Mouse (Mus musculus): ENCODE results near the gene Hist1h2bn.

Hist1h2bn gene

DNA sequence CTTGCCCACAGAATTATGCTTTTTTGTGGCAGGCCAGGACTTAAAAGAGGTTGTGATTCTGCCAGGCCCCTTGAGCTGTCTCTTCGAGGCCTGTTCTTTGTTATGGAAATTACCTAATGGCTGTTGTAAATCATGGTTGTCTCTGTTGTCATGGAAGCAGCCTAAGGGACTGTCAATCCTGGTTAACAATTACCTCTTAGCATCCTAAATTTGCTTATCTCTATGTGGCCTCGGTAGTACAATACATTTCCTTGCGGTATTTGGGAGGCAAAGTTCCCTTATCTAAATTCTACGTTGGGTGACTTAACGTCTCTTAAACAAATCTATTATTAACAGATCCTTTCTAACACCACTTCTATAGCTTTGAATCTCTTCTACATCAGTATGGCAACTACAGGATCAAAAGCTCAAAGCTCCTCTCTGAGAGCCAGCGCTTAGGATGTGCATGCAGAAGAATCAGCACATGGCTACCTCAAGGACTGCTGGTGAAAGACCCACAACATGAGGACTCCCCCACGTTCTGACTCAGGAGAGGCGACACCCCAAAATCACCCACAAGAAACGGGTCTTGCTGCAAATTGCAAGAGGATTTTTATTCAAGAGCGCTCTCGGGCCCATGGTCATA is 25.9 kb upstream of the Hist1h2bn start:
- no peak for DNase-seq (ENCODE audit: low spot score in 2 of 2)

DNA sequence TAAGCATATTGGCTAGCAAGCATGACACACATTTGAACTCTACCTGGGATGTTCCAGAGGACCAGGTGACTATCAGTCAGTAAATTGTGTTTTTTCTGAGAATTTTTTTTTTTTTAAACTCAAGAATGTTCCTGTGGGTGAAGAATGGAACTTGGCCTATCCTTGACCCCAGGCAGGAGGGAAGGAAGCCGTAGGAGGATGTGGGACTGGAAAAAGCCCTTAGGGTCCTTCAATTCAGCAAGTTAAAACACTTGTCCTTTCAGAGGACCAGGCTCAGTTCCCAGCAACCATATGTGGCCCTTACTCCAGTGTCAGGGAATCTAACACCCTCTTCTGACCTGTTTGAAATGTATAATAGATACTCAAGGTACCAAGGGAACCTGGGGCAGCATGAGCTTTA is 24.4 kb upstream of the Hist1h2bn start:
- DNase-seq (ENCODE audit: low spot score in 2 of 2) = no peak

DNA sequence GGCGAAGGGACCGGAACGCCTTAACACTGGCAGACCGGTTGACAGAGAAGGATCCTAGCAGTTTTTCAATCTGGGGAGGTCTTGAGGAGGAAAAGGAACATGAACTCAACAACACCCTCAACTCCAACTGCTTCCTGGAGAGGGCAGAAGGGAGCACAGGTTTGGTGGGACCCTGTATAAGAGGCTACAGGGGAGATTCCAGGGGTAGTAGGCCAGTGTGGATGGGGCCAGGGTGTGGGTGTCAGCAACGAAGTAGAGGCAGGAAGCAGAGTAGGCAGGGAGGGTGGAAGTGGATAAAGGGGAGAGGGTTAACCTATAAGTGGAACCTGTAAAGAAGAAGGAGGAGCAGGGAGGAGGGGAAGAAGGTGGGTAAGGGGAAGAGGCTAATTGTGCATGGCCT is 20.5 kb upstream of the Hist1h2bn start:
- peak in 1 of 2 experiments; percentile 61 for DNase-seq (ENCODE audit: low spot score in 2 of 2)

DNA sequence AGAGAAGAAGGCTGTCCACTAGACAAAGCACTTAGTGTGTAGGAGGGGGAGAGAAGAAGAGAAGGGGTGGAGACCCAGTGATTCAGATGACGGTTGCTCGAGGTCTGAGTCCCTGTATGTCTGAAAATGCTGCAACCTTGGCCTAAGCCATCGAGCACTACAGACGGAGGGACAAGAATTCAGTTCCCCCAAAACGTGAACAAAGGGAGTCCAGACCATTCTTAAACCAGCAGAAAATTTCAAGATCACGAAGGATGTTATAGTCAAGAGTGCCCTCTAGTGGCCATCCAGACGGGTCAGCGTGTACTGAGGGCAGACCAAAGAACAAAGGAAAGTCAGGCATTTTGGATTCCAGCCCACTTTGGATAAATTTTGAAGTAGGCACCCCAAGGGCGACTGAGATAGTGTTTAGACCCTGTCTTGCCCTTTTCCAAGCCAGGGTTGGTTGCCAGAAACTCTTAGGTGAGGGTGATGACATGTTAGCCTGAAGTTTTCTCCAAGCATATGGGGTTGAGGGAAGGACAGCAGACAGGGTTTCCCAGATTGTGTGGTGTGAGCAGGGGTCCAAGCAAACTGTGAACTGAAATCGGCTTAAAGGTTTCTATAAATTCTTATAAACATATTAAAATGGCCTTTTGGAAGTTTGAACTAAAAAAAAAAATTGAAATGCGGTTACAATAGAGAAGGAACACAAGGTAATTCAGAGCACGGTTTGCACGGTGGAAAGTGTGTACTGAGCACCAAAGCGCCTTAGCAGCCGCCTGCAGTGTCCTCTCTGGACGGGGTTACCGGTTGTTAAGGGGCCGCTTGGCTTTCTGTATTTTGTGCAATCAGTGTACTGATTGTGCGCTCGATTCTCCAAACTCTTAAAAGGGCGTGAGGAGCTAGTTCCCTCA is 19.7 kb upstream of the Hist1h2bn start:
- DNase-seq (ENCODE audit: low spot score in 2 of 2) = peak; percentile 80 to 88

DNA sequence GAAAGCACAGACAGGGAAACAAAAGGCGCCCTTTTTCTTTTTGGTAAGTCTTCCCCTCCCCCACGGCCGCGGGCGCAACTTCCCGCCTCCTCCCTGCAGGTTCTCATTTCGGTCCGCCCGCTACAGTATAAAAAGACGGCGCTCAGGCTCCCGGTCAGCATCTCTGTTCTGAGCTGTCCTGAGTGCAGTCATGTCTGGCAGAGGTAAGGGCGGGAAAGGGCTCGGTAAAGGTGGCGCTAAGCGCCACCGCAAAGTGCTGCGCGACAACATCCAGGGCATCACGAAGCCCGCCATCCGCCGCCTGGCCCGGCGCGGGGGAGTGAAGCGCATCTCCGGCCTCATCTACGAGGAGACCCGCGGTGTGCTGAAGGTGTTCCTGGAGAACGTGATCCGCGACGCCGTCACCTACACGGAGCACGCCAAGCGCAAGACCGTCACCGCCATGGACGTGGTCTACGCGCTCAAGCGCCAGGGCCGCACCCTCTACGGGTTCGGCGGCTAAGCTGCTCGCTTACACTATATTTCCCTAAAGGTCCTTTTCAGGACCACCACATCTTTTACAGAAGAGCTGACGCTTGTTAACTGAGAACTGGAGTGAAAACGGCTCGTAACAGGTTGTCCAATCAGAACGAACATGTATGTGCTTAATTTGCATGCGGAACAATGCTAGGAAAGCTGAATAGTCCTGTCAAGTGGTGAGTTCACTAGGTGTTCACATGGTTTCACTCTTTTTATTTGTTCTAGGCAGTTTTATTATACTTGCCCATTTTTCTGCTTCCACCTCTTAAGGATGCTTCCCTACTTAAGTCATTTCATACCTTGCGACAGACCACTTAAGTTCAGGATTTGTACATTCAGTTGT is 18.8 kb upstream of the Hist1h2bn start, which contains the start of gene Hist1h4j:
Gene Hist1h4j, plus strand, starts transcription at position 159 of the 862 bp plus-strand sequence.
- peak; percentile 87 to 92 for DNase-seq (ENCODE audit: low spot score in 2 of 2)

DNA sequence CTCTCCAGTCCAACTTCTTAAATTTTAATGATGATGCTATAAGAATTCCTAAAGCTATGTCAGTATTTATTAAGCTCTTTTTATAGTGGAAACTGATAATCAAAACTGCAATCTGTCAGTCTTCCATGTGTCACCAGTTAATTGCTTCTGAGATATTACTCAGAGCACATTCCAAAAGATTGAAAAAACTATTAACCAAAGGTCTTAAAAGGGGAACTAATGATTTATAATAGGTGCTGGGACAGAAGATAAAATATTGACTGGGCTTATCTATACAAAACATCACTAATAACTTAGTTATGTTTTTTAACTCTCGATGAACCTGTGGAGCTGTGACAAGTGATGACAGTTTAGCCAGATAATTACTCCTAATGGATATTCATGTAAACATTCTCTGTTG is 8.9 kb upstream of the Hist1h2bn start:
- no peak for DNase-seq (ENCODE audit: low spot score in 2 of 2)

DNA sequence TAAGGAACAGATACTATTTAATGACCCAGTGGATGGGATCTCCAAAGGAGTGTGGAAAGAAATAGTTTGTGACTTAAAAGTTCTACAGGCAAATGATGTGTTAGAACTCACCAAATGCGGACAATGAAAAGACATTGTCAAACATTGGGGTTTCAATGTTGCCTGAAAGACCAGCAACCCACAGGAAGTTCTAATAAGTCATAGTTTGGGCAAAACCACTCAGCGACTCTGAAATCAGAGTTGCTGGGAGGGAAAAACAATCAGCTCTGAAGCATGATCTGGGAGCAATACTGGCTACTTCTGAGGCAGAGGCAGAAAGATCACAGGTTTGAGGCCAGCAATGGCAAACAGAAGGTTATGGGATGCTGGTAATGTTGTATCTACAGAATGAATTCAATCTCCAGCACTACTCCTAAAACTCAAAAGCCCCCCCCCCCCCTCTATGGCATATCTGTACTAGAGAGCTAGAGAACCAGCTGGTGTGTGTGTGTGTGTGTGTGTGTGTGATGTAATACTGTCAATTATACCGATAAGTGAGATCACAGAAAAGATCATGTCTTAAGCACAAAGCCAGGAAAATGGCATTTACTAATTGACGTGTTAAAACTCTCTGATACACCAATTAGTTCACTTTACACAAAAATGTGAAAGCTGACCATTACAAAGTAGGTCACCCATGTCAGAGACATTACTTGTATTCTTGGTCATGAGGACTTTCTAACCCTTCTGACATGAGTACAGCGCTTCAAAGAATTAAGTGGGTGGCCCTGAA is 4.3 kb upstream of the Hist1h2bn start:
- DNase-seq (ENCODE audit: low spot score in 2 of 2) = peak in 1 of 2 experiments; percentile 24

DNA sequence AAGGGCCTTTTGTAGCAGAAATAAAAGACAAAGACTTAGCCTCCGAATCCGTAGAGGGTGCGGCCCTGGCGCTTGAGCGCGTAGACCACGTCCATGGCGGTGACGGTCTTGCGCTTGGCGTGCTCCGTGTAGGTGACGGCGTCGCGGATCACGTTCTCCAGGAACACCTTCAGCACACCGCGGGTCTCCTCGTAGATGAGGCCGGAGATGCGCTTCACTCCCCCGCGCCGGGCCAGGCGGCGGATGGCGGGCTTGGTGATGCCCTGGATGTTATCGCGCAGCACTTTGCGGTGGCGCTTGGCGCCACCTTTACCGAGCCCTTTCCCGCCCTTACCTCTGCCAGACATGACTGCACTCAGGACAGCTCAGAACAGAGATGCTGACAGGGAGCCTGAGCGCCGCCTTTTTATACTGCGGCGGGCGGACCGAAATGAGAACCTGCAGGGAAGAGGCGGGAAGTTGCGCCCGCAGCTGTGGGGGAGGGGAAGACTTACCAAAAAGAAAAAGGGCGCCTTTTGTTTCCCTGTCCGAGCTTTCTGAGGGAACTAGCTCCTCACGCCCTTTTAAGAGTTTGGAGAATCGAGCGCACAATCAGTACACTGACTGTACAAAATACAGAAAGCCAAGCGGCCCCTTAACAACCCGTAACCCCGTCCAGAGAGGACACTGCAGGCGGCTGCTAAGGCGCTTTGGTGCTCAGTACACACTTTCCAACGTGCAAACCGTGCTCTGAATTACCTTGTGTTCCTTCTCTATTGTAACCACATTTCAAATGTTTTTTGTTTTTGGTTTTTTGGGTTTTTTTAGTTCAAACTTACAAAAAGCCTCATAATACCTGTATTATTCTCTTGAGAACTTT is 3.5 kb upstream of the Hist1h2bn start, which contains the start of gene Hist1h4k:
Gene Hist1h4k, minus strand, starts transcription at position 347 of the 859 bp plus-strand sequence.
- DNase-seq (ENCODE audit: low spot score in 2 of 2) = peak; percentile 96 to 98

DNA sequence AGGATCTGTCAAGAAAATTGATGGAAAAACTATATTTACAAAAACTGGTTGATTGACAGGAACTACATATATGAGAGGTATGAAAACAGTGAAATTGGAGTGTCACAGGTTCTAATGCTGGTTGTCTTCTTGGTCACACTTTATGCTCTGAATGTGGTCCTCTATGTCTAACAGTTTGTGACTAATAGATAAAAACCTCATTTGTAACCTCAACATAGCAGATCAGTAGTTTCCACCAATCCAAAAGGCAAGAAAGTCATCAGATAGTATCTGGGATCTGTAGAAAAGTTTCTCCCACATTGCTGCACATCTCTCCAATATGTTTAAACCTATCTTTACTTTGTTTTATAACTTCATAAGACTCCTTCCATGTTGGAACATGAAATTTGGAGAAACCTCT is 2.5 kb upstream of the Hist1h2bn start:
- DNase-seq (ENCODE audit: low spot score in 2 of 2) = no peak

DNA sequence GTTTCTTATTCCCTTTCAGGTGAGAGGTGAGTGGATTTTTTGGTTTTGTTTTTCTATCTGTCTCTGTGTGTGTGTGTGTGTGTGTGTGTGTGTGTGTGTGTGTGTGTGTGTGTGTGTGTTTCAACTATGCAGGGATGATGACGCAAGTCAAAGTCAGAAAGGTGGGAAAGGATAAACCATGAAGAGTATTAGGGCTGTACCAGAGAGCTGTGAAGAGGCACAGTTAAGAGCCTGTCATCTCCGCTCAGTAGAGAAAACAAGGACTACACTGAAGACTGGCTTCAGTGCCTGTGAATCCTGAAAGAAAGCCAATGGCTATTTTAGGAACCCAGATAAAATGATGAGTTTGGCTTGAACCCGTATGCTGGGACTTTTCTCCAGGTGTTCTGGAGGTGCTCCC is 2.1 kb upstream of the Hist1h2bn start:
- no peak for DNase-seq (ENCODE audit: low spot score in 2 of 2)

DNA sequence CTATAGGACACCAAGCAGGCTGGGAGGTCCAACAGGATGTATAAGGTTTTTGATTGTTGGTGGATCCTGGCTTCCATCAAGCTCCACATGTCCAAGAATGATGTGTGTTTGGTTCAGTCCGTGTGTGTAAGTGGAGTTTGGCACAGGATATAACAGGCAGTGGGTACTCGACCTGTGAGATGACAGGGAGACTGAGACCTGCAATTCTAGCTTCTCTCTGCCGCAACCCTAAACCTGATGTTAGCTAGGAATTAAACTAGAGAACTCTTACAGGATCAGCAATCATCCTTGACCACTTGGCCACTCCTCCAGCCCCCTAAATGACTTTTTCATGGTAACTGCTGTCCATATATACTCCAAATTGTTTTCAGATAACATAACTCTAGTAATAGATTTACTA is 1.6 kb upstream of the Hist1h2bn start:
- DNase-seq (ENCODE audit: low spot score in 2 of 2) = peak in 1 of 2 experiments; percentile 32

DNA sequence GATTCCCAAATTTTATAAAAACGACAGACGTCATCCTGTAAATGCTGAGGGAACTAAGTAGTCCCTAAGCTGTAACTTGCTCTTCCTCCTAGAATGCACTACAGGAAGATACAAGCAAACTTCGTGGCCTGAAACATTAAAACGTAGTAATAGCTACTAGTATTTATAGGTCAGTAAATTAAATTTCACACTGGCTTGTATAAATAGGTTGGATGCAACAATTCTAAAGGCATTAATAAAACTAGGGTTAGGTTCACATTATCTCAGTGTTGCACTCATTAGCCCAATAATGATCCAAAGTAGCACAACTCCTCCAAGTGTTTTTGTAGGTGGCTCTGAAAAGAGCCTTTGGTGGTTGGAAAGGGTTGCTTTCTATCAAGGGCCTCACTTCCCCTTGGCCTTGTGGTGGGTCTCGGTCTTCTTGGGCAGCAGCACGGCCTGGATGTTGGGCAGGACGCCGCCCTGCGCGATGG is 836 bp upstream of the Hist1h2bn start:
- DNase-seq (ENCODE audit: low spot score in 2 of 2) = no peak

DNA sequence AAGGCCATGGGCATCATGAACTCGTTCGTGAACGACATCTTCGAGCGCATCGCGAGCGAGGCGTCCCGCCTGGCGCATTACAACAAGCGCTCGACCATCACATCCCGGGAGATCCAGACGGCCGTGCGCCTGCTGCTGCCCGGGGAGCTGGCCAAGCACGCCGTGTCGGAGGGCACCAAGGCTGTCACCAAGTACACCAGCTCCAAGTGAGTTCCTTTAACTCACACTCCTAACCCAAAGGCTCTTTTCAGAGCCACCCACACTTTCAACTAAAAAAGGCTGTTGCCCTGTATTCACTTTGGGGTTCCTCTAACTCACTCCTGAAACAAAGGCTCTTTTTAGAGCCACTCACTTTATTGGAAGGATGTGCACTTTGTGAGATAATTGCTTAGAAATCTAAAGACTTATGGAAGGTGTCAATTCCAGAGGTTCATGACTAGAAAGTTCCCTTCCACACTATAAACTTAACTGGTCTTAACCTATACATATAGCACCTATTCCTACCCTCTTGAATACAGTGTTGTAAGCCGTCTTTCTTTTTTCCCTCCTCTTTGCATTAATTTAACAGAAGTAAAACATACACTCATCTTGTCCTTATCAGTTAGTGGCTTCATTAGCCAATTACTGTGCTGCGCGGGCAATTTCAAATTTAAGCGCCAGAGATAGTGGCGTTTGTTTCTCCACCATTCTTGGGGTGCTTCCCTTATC is 525 bp downstream of the Hist1h2bn start:
- peak; percentile 74 to 82 for DNase-seq (ENCODE audit: low spot score in 2 of 2)

DNA sequence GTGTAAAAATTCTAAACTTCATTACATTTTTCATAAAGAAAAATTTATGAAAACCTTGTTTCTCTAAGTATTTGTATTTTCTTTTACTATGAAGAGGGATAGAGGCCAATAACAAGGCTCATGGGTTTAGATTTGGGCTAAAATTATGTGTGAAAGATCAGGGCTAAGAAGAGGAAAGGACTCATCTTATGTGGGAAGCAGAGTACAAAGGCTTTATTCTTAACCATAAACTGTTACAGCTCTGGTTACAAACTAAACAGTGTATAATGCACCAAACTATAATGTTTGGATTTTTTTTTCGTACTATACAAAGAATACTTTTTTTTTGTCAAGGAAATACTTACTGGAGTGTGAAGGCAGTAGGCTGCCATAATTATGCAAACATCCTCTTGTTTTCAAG is 1.8 kb downstream of the Hist1h2bn start:
- no peak for DNase-seq (ENCODE audit: low spot score in 2 of 2)

DNA sequence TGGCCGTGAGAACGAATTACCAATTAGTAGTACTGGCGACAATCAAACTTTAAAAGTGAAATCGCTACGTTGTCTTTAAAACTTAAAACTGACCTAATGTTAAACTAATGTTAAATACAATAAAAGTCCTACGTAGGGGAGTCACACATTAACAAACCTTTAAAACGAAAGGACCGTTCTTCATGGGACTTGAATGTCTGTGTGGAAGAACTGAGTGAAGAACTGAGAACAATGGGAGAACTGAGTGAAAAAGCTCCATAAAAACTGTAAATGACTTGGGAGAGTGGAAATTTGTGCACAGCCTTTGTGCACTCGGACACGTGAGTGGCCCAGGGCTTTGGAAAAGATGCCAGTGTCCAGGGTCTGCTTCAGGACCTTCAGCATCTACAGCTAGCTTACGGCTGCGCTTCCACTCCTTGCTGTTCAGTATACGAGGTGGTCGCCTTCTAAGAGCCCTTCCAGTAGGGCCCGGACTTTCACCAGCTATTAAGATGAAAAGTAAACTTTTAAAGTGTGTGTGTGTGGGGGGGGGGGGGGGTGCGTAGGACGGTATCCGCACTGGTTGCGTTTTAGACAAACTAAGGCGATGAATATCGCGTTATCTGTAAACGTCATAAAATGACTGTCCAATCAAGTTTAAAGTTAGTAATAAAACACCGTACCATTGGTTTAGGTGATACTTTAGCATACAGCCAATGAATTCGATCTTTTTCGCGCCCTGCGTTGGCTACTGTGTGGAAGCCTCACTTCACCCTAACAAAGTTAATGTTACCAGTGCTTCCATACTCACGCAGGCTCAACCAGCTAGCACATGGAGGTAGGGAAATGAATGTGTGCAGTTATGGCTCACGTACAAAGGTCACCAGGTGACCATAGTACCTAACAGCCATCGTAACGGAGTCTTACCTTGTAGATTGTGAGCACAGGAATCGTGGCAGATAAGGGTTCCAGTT is 25.2 kb downstream of the Hist1h2bn start:
- peak; percentile 78 to 87 for DNase-seq (ENCODE audit: low spot score in 2 of 2)

DNA sequence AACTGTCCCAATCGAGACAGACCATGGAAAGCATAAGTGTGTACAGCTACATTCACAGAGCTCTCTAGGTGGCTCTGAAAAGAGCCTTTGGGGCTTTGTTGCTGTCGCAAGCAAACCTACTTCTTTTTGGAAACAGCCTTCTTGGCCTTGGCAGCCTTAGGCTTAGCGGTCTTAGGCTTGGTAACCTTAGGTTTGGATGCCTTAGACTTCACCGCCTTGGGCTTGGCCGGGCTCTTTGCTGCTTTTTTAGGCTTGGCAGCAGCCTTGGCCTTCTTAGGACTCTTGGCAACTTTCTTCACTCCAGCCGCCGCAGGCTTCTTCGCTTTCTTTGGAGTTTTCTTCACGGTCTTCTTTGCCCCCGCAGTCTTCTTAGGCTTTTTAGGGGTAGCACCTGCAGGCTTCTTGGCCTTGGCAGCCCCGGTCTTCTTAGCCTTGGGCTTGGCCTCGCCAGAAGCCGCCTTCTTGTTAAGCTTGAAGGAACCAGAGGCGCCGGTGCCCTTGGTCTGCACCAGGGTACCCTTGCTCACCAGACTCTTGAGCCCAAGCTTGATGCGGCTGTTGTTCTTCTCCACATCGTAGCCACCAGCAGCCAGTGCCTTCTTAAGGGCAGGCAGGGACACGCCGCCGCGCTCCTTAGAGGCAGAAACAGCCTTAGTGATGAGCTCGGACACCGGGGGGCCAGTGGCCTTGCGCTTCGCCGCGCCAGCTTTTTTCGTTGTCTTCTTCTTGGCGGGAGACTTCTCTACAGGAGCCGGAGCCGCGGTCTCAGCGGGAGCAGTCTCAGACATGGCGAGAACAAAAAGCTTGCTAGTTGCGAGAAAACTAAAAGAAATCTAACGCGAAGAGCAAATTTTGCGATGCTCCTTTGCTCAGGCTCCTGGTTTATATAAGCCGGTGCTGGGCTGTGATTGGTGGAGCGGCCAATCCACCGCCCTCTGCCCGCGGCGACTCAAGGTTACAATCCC is 26.1 kb downstream of the Hist1h2bn start, which contains the start of gene Hist1h1b:
Gene Hist1h1b, minus strand, starts transcription at position 859 of the 965 bp plus-strand sequence.
- DNase-seq (ENCODE audit: low spot score in 2 of 2) = peak; percentile 88 to 95

DNA sequence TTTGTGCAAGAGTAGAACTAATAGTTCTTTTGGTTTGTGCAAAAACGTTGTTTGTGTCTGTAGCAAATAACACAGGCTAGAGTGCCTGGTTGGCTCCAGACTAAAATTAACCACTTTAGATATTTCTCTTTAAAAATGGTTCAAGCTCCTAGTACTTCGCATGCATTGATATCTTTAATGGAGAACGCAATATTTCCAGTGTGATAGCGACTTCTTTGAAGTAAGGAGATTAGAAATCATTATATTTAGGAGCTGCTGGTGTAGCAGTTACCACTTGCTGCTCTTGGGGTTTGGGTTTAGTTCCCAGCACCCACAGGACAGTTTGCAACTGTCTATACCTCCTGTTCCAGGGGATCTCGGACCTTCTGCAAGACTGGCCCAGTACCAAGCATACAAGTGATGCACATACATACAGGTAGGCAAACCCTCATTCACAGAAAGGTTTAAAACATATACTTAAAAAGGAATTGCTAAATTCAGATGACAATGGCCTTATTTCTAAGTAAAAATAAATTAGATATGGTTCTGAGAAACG is 27.2 kb downstream of the Hist1h2bn start:
- peak in 1 of 2 experiments; percentile 15 for DNase-seq (ENCODE audit: low spot score in 2 of 2)

Measured in spleen, postnatal 4 days (tissue).